Mouse (Mus musculus): ENCODE results near the gene Lrpprc. TPM values are rescaled to one million over a fixed set of nuclear protein-coding genes. Genes with fewer than 3 reads are reported as not detected.

The Lrpprc gene
- polyA plus RNA-seq, 1 experiment from 2014 or later, result 41.1 TPM

DNA sequence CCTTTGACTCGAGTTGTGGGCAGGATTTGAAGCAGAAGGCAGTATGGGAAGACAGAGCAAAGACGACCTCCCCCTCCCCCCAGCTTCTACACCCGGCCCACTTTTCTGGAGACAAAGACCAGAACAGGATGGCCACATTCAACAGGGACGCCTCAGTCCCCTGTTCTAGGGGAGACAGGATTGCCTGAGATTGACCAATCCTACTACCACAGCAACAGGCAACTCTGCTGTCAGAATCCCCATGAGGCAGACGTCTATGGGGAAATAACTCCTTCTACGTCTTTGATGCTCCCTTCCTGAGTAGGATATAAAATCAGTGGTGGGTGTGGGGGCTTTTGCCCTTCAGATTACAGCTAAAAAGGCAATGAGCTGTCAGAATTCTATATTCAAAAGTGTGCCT lies 106.3 kb downstream of the Lrpprc start:
- no peak overlapping the region for H3K27ac ChIP-seq
- no peak overlapping the region for H3K9ac ChIP-seq
- no peak for ATAC-seq (ENCODE audit: insufficient number of reproducible peaks, insufficient read depth, low FRiP score, low TSS enrichment, low read depth)
- H3K9me3 ChIP-seq, result no peaks in the 10 kb centered on the region
- no peak overlapping the region for H3K4me2 ChIP-seq
- peaks cover 24% of the 10 kb centered on the region for H3K4me1 ChIP-seq
- H3K4me3 ChIP-seq, result no peak overlapping the region
- peaks cover 3% of the 10 kb centered on the region; the same call in 1 of the 2 replicates for H3K27me3 ChIP-seq
- no peaks in the 10 kb centered on the region for H3K36me3 ChIP-seq
- 51% methylated on average over 6 of the region's 6 CpGs for WGBS

- Histone ChIP-seq H3K27ac (no peak within 1 kb of the TSS), H3K27me3 (no peaks in the 10 kb centered on the region)
These were observed 107.6 kb downstream of the Lrpprc start, which contains the start of gene Abcg5 for GRCm38 (mm10) chr17:84682734-84683717. Gene Abcg5 (minus strand): TSS chr17:84683011.

GRCm38 (mm10) chr17:84681670-84682069 lies 108.9 kb downstream of the Lrpprc start:
- Histone ChIP-seq H3K9ac (no peak overlapping the region), H3K9me3 (no peaks in the 10 kb centered on the region)
- WGBS, result 70% methylated on average over 3 of the region's 3 CpGs

More at GRCm38 (mm10) chr17:84682734-84683717, 107.6 kb downstream of the Lrpprc start, which contains the start of gene Abcg5:
- Histone ChIP-seq H3K4me2 (no peak within 1 kb of the TSS), H3K36me3 (no peaks in the 10 kb centered on the region), H3K4me1 (peaks cover 15% of the 10 kb centered on the region), H3K4me3 (no peak within 1 kb of the TSS), H3K9me3 (no peaks in the 10 kb centered on the region), H3K9ac (no peak within 1 kb of the TSS)
- 80% methylated on average over 18 of the region's 18 CpGs for WGBS
- no peak for ATAC-seq (ENCODE audit: insufficient number of reproducible peaks, insufficient read depth, low FRiP score, low TSS enrichment, low read depth)

DNA sequence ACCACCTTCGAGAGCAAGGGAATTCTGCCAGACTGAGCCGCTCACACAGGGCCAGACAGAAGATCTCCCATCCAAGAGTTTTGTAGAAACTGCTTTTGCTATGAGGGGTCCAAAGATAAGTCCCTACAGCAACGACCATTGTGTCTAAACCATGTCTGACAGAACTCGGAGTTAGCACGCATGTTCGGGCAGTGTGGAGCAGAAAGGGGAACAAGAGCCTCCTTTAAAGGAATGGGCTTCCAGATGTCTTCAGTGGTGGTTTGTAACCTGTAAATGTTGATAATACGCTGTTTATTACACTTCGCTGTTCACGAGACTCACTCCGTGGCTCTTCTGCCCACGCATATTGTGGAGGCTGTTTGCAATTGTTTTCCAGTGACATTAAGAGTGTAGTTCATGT lies 113.0 kb downstream of the Lrpprc start:
- H3K36me3 ChIP-seq, result no peaks in the 10 kb centered on the region
- no peak overlapping the region for H3K4me2 ChIP-seq
- H3K4me1 ChIP-seq, result peaks cover 27% of the 10 kb centered on the region
- H3K4me3 ChIP-seq, result no peak overlapping the region
- H3K9ac ChIP-seq, result no peak overlapping the region
- no peaks in the 10 kb centered on the region for H3K9me3 ChIP-seq
- WGBS, result 86% methylated on average over 11 of the region's 11 CpGs
- no peak for ATAC-seq (ENCODE audit: insufficient number of reproducible peaks, insufficient read depth, low FRiP score, low TSS enrichment, low read depth)
- peaks cover 8% of the 10 kb centered on the region for H3K27me3 ChIP-seq
- no peak overlapping the region for H3K27ac ChIP-seq

More at GRCm38 (mm10) chr17:84681670-84682069, 108.9 kb downstream of the Lrpprc start:
- peaks cover 15% of the 10 kb centered on the region for H3K4me1 ChIP-seq
- H3K27me3 ChIP-seq, result no peaks in the 10 kb centered on the region
- no peak overlapping the region for H3K4me2 ChIP-seq
- no peak overlapping the region for H3K4me3 ChIP-seq
- H3K36me3 ChIP-seq, result no peaks in the 10 kb centered on the region
- H3K27ac ChIP-seq, result no peak overlapping the region
- no peak for ATAC-seq (ENCODE audit: insufficient number of reproducible peaks, insufficient read depth, low FRiP score, low TSS enrichment, low read depth)

- Histone ChIP-seq H3K27me3 (peaks cover 11% of the 10 kb centered on the region), H3K9me3 (no peaks in the 10 kb centered on the region), H3K4me3 (peak within 1 kb of the TSS; percentile 44), H3K36me3 (no peaks in the 10 kb centered on the region), H3K27ac (no peak within 1 kb of the TSS), H3K4me2 (peak within 1 kb of the TSS; percentile 76), H3K4me1 (peaks cover 27% of the 10 kb centered on the region), H3K9ac (peak within 1 kb of the TSS; percentile 68)
- 0 out of 2 replicates have a peak, but pooled peaks have one; percentile 12 for ATAC-seq (ENCODE audit: insufficient number of reproducible peaks, insufficient read depth, low FRiP score, low TSS enrichment, low read depth)
- 4% methylated on average over 24 of the region's 24 CpGs for WGBS
These were observed 114.6 kb downstream of the Lrpprc start, which contains the start of gene Abcg8 for GRCm38 (mm10) chr17:84675951-84676366. Gene Abcg8 (plus strand): TSS chr17:84676302.

- no peaks in the 10 kb centered on the region for H3K9me3 ChIP-seq
- H3K4me2 ChIP-seq, result peak overlapping the region; percentile 76
- no peaks in the 10 kb centered on the region for H3K36me3 ChIP-seq
- no peak overlapping the region for H3K9ac ChIP-seq
- peaks cover 27% of the 10 kb centered on the region for H3K4me1 ChIP-seq
- no peak overlapping the region for H3K27ac ChIP-seq
- WGBS, result 53% methylated on average over 4 of the region's 4 CpGs
- ATAC-seq (ENCODE audit: insufficient number of reproducible peaks, insufficient read depth, low FRiP score, low TSS enrichment, low read depth), result no peak
- H3K4me3 ChIP-seq, result no peak overlapping the region
- H3K27me3 ChIP-seq, result peaks cover 11% of the 10 kb centered on the region
These were observed 115.4 kb downstream of the Lrpprc start for GRCm38 (mm10) chr17:84675204-84675603.

DNA sequence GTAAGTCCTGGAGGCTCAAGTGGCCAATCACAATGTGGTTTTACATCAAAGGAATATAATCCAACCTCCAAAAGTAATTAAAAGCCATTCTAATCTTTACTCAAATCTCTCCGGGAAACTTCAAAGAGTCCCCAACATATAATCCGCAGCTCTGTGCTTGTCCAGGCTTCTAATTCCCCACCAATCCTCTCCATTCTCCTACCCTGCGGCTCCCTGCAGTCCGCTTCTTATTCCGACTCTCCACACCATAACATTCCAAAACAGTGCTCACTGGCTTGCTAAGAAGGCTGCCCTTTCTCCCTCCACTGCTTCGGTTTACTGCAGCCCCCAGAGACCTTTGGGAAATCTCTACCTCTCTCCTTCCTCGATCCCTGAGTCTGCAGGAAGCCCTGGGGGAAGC lies 116.5 kb downstream of the Lrpprc start:
- H3K4me3 ChIP-seq, result no peak overlapping the region
- no peak overlapping the region for H3K27ac ChIP-seq
- no peak for ATAC-seq (ENCODE audit: insufficient number of reproducible peaks, insufficient read depth, low FRiP score, low TSS enrichment, low read depth)
- H3K4me1 ChIP-seq, result peaks cover 30% of the 10 kb centered on the region
- H3K9ac ChIP-seq, result no peak overlapping the region
- 5% methylated on average over 7 of the region's 7 CpGs for WGBS
- no peaks in the 10 kb centered on the region for H3K9me3 ChIP-seq
- peaks cover 11% of the 10 kb centered on the region for H3K27me3 ChIP-seq
- H3K4me2 ChIP-seq, result peak overlapping the region; percentile 22
- H3K36me3 ChIP-seq, result no peaks in the 10 kb centered on the region

GRCm38 (mm10) chr17:84672376-84673369 lies 117.9 kb downstream of the Lrpprc start:
- no peak for ATAC-seq (ENCODE audit: insufficient number of reproducible peaks, insufficient read depth, low FRiP score, low TSS enrichment, low read depth)
- H3K4me2 ChIP-seq, result no peak overlapping the region
- H3K27ac ChIP-seq, result no peak overlapping the region
- H3K4me1 ChIP-seq, result peaks cover 30% of the 10 kb centered on the region
- H3K36me3 ChIP-seq, result no peaks in the 10 kb centered on the region
- no peak overlapping the region for H3K4me3 ChIP-seq
- WGBS, result 72% methylated on average over 16 of the region's 16 CpGs
- H3K9me3 ChIP-seq, result no peaks in the 10 kb centered on the region
- no peak overlapping the region for H3K9ac ChIP-seq
- H3K27me3 ChIP-seq, result peaks cover 11% of the 10 kb centered on the region

DNA sequence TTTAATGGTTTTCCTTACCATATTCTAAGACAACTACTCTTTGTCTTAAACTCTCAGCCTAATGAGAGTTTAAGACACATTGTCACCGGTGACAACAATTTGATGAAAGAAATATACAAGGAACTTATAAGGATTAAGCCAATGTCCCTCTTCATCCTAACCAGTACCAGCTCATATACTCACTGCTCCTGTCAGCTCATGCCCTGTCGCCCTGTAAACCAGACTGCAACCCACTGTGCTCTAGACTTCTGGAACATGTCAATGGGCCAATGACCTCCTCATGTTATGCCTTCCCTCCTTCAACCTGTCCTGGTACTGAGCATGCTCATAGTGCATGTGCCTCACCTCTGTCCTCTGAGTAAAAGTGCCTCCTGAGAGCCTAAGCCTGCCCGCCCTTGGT lies 122.7 kb downstream of the Lrpprc start:
- Histone ChIP-seq H3K27ac (no peak overlapping the region), H3K4me3 (no peak overlapping the region), H3K36me3 (no peaks in the 10 kb centered on the region), H3K4me1 (peaks cover 21% of the 10 kb centered on the region), H3K9me3 (no peaks in the 10 kb centered on the region), H3K9ac (no peak overlapping the region), H3K4me2 (no peak overlapping the region), H3K27me3 (peaks cover 3% of the 10 kb centered on the region; the same call in 1 of the 2 replicates)
- no peak for ATAC-seq (ENCODE audit: insufficient number of reproducible peaks, insufficient read depth, low FRiP score, low TSS enrichment, low read depth)
- WGBS, result 87% methylated on average over 3 of the region's 3 CpGs

- no peaks in the 10 kb centered on the region for H3K27me3 ChIP-seq
- no peaks in the 10 kb centered on the region for H3K36me3 ChIP-seq
- WGBS, result 27% methylated on average over 9 of the region's 9 CpGs
- H3K4me1 ChIP-seq, result peaks cover 21% of the 10 kb centered on the region
- H3K4me2 ChIP-seq, result no peak overlapping the region
- no peak overlapping the region for H3K9ac ChIP-seq
- H3K4me3 ChIP-seq, result no peak overlapping the region
- H3K9me3 ChIP-seq, result no peaks in the 10 kb centered on the region
- H3K27ac ChIP-seq, result no peak overlapping the region
- no peak for ATAC-seq (ENCODE audit: insufficient number of reproducible peaks, insufficient read depth, low FRiP score, low TSS enrichment, low read depth)
These were observed 124.9 kb downstream of the Lrpprc start for GRCm38 (mm10) chr17:84665691-84666090.

GRCm38 (mm10) chr17:84665053-84665452 lies 125.5 kb downstream of the Lrpprc start:
- Histone ChIP-seq H3K9me3 (no peaks in the 10 kb centered on the region), H3K9ac (no peak overlapping the region), H3K4me1 (peaks cover 21% of the 10 kb centered on the region), H3K36me3 (no peaks in the 10 kb centered on the region), H3K4me3 (no peak overlapping the region), H3K27me3 (no peaks in the 10 kb centered on the region), H3K27ac (no peak overlapping the region), H3K4me2 (no peak overlapping the region)
- ATAC-seq (ENCODE audit: insufficient number of reproducible peaks, insufficient read depth, low FRiP score, low TSS enrichment, low read depth), result no peak
- 51% methylated on average over 10 of the region's 10 CpGs for WGBS

Measured in embryonic facial prominence, embryonic 13.5 days (tissue).